Mouse (Mus musculus) CH12F3 (cell line): ENCODE data around the gene Ly86.

ENCODE experiments used
- in situ Hi-C: fragments of 300-500 bp; cut with MboI; formaldehyde crosslinking; loops from 2 replicates; pipeline ENCODE4 v1.14.3; 2020; ENCODE audit warnings: low sequenced_read_pairs

Gene Ly86

GRCm38 (mm10) chr13:37349051-37349450, 4.0 kb downstream of the Ly86 start:
- in situ Hi-C loops, result no loop called here

GRCm38 (mm10) chr13:37353016-37353415, 8.0 kb downstream of the Ly86 start:
- in situ Hi-C loops, result no loop called here

- in situ Hi-C loops, result no loop called here
Observed at GRCm38 (mm10) chr13:37353868-37354267, 8.9 kb downstream of the Ly86 start.

- in situ Hi-C loops, result no loop called here
Observed at GRCm38 (mm10) chr13:37354432-37354831, 9.4 kb downstream of the Ly86 start.

- in situ Hi-C loops, result no loop called here
Observed at GRCm38 (mm10) chr13:37355642-37356331, 10.8 kb downstream of the Ly86 start.

- in situ Hi-C loops, result no loop called here
Observed at GRCm38 (mm10) chr13:37356549-37356948, 11.5 kb downstream of the Ly86 start.

GRCm38 (mm10) chr13:37358112-37358511, 13.1 kb downstream of the Ly86 start:
- in situ Hi-C loops, result no loop called here

- in situ Hi-C loops, result no loop called here
Observed at GRCm38 (mm10) chr13:37361249-37361648, 16.2 kb downstream of the Ly86 start.

- in situ Hi-C loops, result no loop called here
Observed at GRCm38 (mm10) chr13:37364351-37364750, 19.3 kb downstream of the Ly86 start.

- in situ Hi-C loops, result no loop called here
Observed at GRCm38 (mm10) chr13:37376411-37376810, 31.4 kb downstream of the Ly86 start.

- in situ Hi-C loops, result no loop called here
Observed at GRCm38 (mm10) chr13:37388222-37389202, 43.5 kb downstream of the Ly86 start.

GRCm38 (mm10) chr13:37389296-37389695, 44.3 kb downstream of the Ly86 start:
- in situ Hi-C loops, result no loop called here

GRCm38 (mm10) chr13:37398791-37399190, 53.8 kb downstream of the Ly86 start:
- in situ Hi-C loops, result no loop called here

GRCm38 (mm10) chr13:37399340-37399739, 54.3 kb downstream of the Ly86 start:
- in situ Hi-C loops, result no loop called here

GRCm38 (mm10) chr13:37402421-37402820, 57.4 kb downstream of the Ly86 start:
- in situ Hi-C loops, result no loop called here

GRCm38 (mm10) chr13:37403708-37404107, 58.7 kb downstream of the Ly86 start:
- in situ Hi-C loops, result no loop called here

GRCm38 (mm10) chr13:37415696-37416095, 70.7 kb downstream of the Ly86 start:
- in situ Hi-C loops, result no loop called here

GRCm38 (mm10) chr13:37423416-37423815, 78.4 kb downstream of the Ly86 start:
- in situ Hi-C loops, result no loop called here

- in situ Hi-C loops, result no loop called here
Observed at GRCm38 (mm10) chr13:37424904-37425303, 79.9 kb downstream of the Ly86 start.

- in situ Hi-C loops, result no loop called here
Observed at GRCm38 (mm10) chr13:37425406-37425805, 80.4 kb downstream of the Ly86 start.

GRCm38 (mm10) chr13:37426578-37427336, 81.7 kb downstream of the Ly86 start:
- in situ Hi-C loops, result no loop called here
